Mouse (Mus musculus) small intestine, adult 2 months (tissue): ENCODE data around the gene Sphk1. TPM values are rescaled to one million over a fixed set of nuclear protein-coding genes. Genes with fewer than 3 reads are reported as not detected.
A peak's percentile ranks its signal among the peaks of the same experiment; 100 is the strongest.

Experiments
- H3K27ac ChIP-seq: fragments of 200-500 bp; 2 replicates; pipeline ENCODE4 v1.5.1; 2012; ENCODE audit warnings: low read depth, low read length, control low read depth, inconsistent platforms; ENCODE audit not compliant: insufficient read depth
- H3K27me3 ChIP-seq: fragments of 200-500 bp; 2 replicates; pipeline ENCODE4 v1.6.1; 2012; ENCODE audit warnings: mild to moderate bottlenecking, moderate library complexity, low read length, inconsistent platforms; ENCODE audit not compliant: control insufficient read depth, insufficient read depth
- H3K36me3 ChIP-seq: fragments of 200-500 bp; 2 replicates; pipeline ENCODE4 v1.6.1; 2012; ENCODE audit warnings: mild to moderate bottlenecking, low read length, control low read depth, inconsistent platforms; ENCODE audit not compliant: control insufficient read depth, insufficient read depth
- H3K4me1 ChIP-seq: fragments of 200-500 bp; 2 replicates; pipeline ENCODE4 v1.6.1; 2012; ENCODE audit warnings: low read length, inconsistent platforms, mixed read lengths; ENCODE audit not compliant: control insufficient read depth, insufficient read depth, insufficient read length
- H3K4me3 ChIP-seq: fragments of 200-500 bp; 2 replicates; pipeline ENCODE4 v1.5.1; 2012; ENCODE audit warnings: low read depth, mild to moderate bottlenecking, control low read depth, inconsistent platforms, low read length, moderate library complexity
- CTCF ChIP-seq: fragments of 200-500 bp; IDR thresholded peaks from 2 replicates; pipeline ENCODE4 v1.5.1; 2012; ENCODE audit warnings: low read depth, mild to moderate bottlenecking, control low read depth, inconsistent platforms, low read length, moderate library complexity, mixed read lengths; ENCODE audit not compliant: insufficient replicate concordance, insufficient read length; ENCODE audit errors: extremely low read depth
- POLR2A ChIP-seq: fragments of 200-500 bp; IDR thresholded peaks from 2 replicates; pipeline ENCODE4 v1.6.1; 2012; ENCODE audit warnings: low read depth, mild to moderate bottlenecking, control low read depth, inconsistent platforms, low read length, moderate library complexity
- WGBS: fragments of 180-500 bp; shearing (Covaris S2); methylation state at CpG from one replicate; pipeline ENCODE4 v1.1.7; 2018; 5-methylcytosine and 5-hydroxymethylcytosine counted together
- polyA plus RNA-seq: library from polyadenylated mRNA; depleted of rRNA; stranded (reverse); fragments of >200 nt; gene quantifications from 2 replicates; pipeline ENCODE4 v1.2.3, GENCODE M21; 2012

Sphk1 gene
- polyA plus RNA-seq, 1 experiment = 47.9 TPM

GRCm38 (mm10) chr11:116521143-116521542 lies 9.6 kb upstream of the Sphk1 start:
- Histone ChIP-seq H3K27ac (no peak overlapping the region), H3K27me3 (no peaks in the 10 kb centered on the region; the same call in 1 of the 2 replicates), H3K4me3 (no peak overlapping the region), H3K36me3 (no peaks in the 10 kb centered on the region), H3K4me1 (peaks cover 5% of the 10 kb centered on the region; the same call in 1 of the 2 replicates)
- no peak for TF ChIP-seq CTCF
- no peak for TF ChIP-seq POLR2A
- 45% methylated on average over 3 of the region's 3 CpGs for WGBS

GRCm38 (mm10) chr11:116522046-116522445 lies 8.7 kb upstream of the Sphk1 start:
- no peaks in the 10 kb centered on the region for H3K36me3 ChIP-seq
- H3K27ac ChIP-seq = no peak overlapping the region
- no peaks in the 10 kb centered on the region; the same call in 1 of the 2 replicates for H3K27me3 ChIP-seq
- 67% methylated on average over 3 of the region's 3 CpGs for WGBS
- no peak overlapping the region for H3K4me3 ChIP-seq
- peaks cover 5% of the 10 kb centered on the region; the same call in 1 of the 2 replicates for H3K4me1 ChIP-seq
- TF ChIP-seq CTCF = no peak
- TF ChIP-seq POLR2A = no peak

- Histone ChIP-seq H3K4me3 (no peak overlapping the region), H3K27ac (0 out of 2 replicates have a peak overlapping the region, but pooled peaks have one; percentile 23), H3K4me1 (peaks cover 5% of the 10 kb centered on the region; the same call in 1 of the 2 replicates), H3K36me3 (no peaks in the 10 kb centered on the region), H3K27me3 (no peaks in the 10 kb centered on the region; the same call in 1 of the 2 replicates)
- WGBS = 57% methylated on average over 16 of the region's 16 CpGs
- TF ChIP-seq CTCF = no peak
- no peak for TF ChIP-seq POLR2A
These were observed 7.6 kb upstream of the Sphk1 start for GRCm38 (mm10) chr11:116522886-116523698.

DNA sequence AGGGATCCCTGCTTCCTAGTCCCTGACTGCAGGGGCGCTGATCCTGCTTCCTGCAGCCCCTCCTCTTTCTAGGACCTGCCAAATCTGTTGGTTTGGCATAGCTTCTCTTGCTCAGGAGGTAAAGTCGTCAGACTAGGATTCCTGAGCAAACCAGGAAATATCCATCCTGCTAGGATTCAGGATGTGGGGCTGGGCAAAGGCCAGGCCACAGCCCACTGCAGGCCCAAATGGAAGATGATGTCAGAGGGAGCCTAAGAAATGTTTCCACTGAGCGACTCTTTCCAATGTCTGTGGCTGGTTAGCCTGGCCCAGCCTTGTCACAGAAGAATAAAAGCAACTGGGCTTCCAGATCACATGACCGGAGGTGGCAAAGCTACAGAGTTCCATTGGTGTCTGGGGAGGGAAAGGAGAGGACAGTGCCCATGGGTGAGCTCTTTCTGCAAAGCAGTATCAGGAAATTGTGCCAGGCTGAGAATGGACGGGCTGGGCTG lies 7.0 kb upstream of the Sphk1 start:
- peaks cover 5% of the 10 kb centered on the region; the same call in 1 of the 2 replicates for H3K4me1 ChIP-seq
- 29% methylated on average over 5 of the region's 5 CpGs for WGBS
- no peaks in the 10 kb centered on the region; the same call in 1 of the 2 replicates for H3K27me3 ChIP-seq
- H3K4me3 ChIP-seq = no peak overlapping the region
- TF ChIP-seq POLR2A (no peak), CTCF (no peak)
- H3K36me3 ChIP-seq = no peaks in the 10 kb centered on the region
- peak overlapping the region; percentile 27; the same call in 1 of the 2 replicates for H3K27ac ChIP-seq

DNA sequence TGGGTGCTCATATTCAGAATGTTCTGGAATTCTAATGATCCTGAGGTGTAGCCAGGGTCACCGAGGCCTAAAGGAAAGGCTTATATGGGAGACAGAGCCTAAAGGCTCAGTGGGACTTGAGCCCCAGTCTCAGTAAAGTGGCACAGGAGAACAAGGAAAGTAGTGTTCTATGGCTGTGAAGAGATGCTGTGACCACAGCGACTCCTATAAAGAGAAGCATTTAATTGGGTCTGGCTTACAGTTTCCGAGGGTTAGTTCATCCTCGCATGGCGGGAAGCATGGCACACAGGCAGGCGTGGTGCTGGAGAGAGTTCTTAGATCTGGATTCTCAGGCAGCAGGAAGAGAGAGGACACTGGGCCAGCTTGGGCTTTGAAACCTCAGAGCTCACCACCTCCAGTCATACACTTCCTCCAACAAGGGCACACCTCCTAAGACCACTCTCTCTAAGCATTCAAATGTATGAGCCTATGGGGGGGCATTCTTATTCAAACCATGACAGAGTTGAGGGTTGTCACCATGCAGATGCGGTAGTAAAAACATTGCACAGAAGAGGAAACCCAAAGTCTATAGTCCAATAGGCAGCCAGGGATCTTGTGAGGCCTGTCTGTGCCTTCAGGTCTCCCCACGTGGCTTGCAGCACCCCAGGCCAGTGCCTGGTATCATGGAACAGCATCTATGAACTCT lies 1.9 kb upstream of the Sphk1 start:
- no peak overlapping the region for H3K4me3 ChIP-seq
- 78% methylated on average over 8 of the region's 8 CpGs for WGBS
- H3K27ac ChIP-seq = no peak overlapping the region
- TF ChIP-seq POLR2A (no peak), CTCF (no peak)
- peaks cover 21% of the 10 kb centered on the region for H3K4me1 ChIP-seq
- H3K36me3 ChIP-seq = no peaks in the 10 kb centered on the region
- H3K27me3 ChIP-seq = 0 out of 2 replicates have a peak, but pooled peaks cover 4% of the 10 kb centered on the region

- Histone ChIP-seq H3K4me3 (peak overlapping the region; percentile 82), H3K36me3 (0 out of 2 replicates have a peak, but pooled peaks cover 4% of the 10 kb centered on the region), H3K27me3 (0 out of 2 replicates have a peak, but pooled peaks cover 5% of the 10 kb centered on the region), H3K4me1 (peaks cover 22% of the 10 kb centered on the region), H3K27ac (peak overlapping the region; percentile 77; the same call in 1 of the 2 replicates)
- TF ChIP-seq CTCF (no peak), POLR2A (no peak)
- WGBS = 2% methylated on average over 48 of the region's 48 CpGs
These were observed 856 bp downstream of the Sphk1 start for GRCm38 (mm10) chr11:116531371-116532191.
